Mouse (Mus musculus): ENCODE data around the gene Gzme. TPM values are rescaled to one million over a fixed set of nuclear protein-coding genes. Genes with fewer than 3 reads are reported as not detected.

Gene Gzme
- polyA plus RNA-seq, 1 experiment: 0.34 TPM

Other genes with a start within 250 kb of the Gzme start
- gene Cbln3, start 236.2 kb downstream of the Gzme start, polyA plus RNA-seq (2012; rRNA removed): 0.25 and 0.26 TPM in 2 replicates
- 10.3 and 12.2 TPM in 2 replicates for gene Khnyn, start 235.7 kb downstream of the Gzme start, polyA plus RNA-seq (2012; rRNA removed)
- gene Sdr39u1, start 220.3 kb downstream of the Gzme start, polyA plus RNA-seq (2012; rRNA removed): 122 and 128 TPM in 2 replicates
- gene Cma1, start 175.9 kb downstream of the Gzme start, polyA plus RNA-seq (2012; rRNA removed): 0.08 and 0.11 TPM in 2 replicates
- gene Cma2, start 169.6 kb downstream of the Gzme start, polyA plus RNA-seq (2012; rRNA removed): not detected in 2 replicates
- not detected in 2 replicates for gene Mcpt1, start 102.7 kb downstream of the Gzme start, polyA plus RNA-seq (2012; rRNA removed)
- not detected in 2 replicates for gene Mcpt9, start 90.1 kb downstream of the Gzme start, polyA plus RNA-seq (2012; rRNA removed)
- not detected in 2 replicates for gene Mcpt2, start 78.6 kb downstream of the Gzme start, polyA plus RNA-seq (2012; rRNA removed)
- 0.10 TPM in 1 of 2 replicates, not detected in the other for gene Mcpt4, start 58.3 kb downstream of the Gzme start, polyA plus RNA-seq (2012; rRNA removed)
- gene Mcpt8, start 35.4 kb downstream of the Gzme start, polyA plus RNA-seq (2012; rRNA removed): not detected in 2 replicates
- 0.20 TPM in 1 of 2 replicates, not detected in the other for gene Ctsg, start 18.1 kb downstream of the Gzme start, polyA plus RNA-seq (2012; rRNA removed)
- gene Gzmd, start 12.0 kb upstream of the Gzme start, polyA plus RNA-seq (2012; rRNA removed): 1.2 and 3.4 TPM in 2 replicates
- gene Gzmg, start 39.0 kb upstream of the Gzme start, polyA plus RNA-seq (2012; rRNA removed): 1.4 and 3.8 TPM in 2 replicates
- not detected in 2 replicates for gene Gzmn, start 54.0 kb upstream of the Gzme start, polyA plus RNA-seq (2012; rRNA removed)
- 1.4 and 3.7 TPM in 2 replicates for gene Gzmf, start 90.8 kb upstream of the Gzme start, polyA plus RNA-seq (2012; rRNA removed)
- 0.62 and 1.6 TPM in 2 replicates for gene Gzmc, start 114.0 kb upstream of the Gzme start, polyA plus RNA-seq (2012; rRNA removed)
- 0.08 and 0.21 TPM in 2 replicates for gene Gzmb, start 141.6 kb upstream of the Gzme start, polyA plus RNA-seq (2012; rRNA removed)
- gene Atp12a, start 244.4 kb upstream of the Gzme start, polyA plus RNA-seq (2012; rRNA removed): 0.02 and 0.04 TPM in 2 replicates

Data from frontal cortex, adult 2 months (tissue).